Mouse (Mus musculus): ENCODE results near the gene Rbm33.

GRCm38 (mm10) chr5:28372172-28372664 lies 55.3 kb downstream of the Rbm33 start:
- TF ChIP-seq CTCF (IDR thresholded peaks at IDR 0.05): no peak
- TF ChIP-seq EP300 (IDR thresholded peaks at IDR 0.05): no peak
